Mouse (Mus musculus) layer of hippocampus, adult 18-20 months (tissue): ENCODE measurements around the gene Sdc4. TPM values are rescaled to one million over a fixed set of nuclear protein-coding genes. Genes with fewer than 3 reads are reported as not detected.

ENCODE experiments used
- DNase-seq, 2 experiments: peaks; one replicate each; pipeline ENCODE4 v3.0.0; 2022; ENCODE audit warnings: low spot score in 2 of 2
- total RNA-seq, 2 experiments: library from RNA; stranded (reverse); gene quantifications; 2 replicates each; pipeline ENCODE4 v1.2.3; 2021

Sdc4 gene
- total RNA-seq, 2 experiments from 2014 or later: 122 to 140 TPM

GRCm38 (mm10) chr2:164432541-164433191, 11.0 kb downstream of the Sdc4 start:
- no peak for DNase-seq

GRCm38 (mm10) chr2:164431676-164432465, 11.8 kb downstream of the Sdc4 start:
- no peak for DNase-seq

- no peak for DNase-seq
Measured at GRCm38 (mm10) chr2:164430697-164431096, 13.0 kb downstream of the Sdc4 start.

GRCm38 (mm10) chr2:164429881-164430615, 13.6 kb downstream of the Sdc4 start:
- no peak for DNase-seq

GRCm38 (mm10) chr2:164428451-164428850, 15.2 kb downstream of the Sdc4 start:
- DNase-seq: no peak

GRCm38 (mm10) chr2:164426952-164427351, 16.7 kb downstream of the Sdc4 start:
- DNase-seq: no peak

- no peak for DNase-seq
Measured at GRCm38 (mm10) chr2:164426121-164426520, 17.6 kb downstream of the Sdc4 start.

- peak in 1 of 2 experiments; percentile 64 for DNase-seq
Measured at GRCm38 (mm10) chr2:164425401-164425800, 18.3 kb downstream of the Sdc4 start.

- no peak for DNase-seq
Measured at GRCm38 (mm10) chr2:164424406-164424805, 19.3 kb downstream of the Sdc4 start.

- DNase-seq: peak in 1 of 2 experiments; percentile 53
Measured at GRCm38 (mm10) chr2:164423464-164423863, 20.2 kb downstream of the Sdc4 start.

GRCm38 (mm10) chr2:164422675-164423393, 20.9 kb downstream of the Sdc4 start:
- DNase-seq: no peak

GRCm38 (mm10) chr2:164421979-164422378, 21.7 kb downstream of the Sdc4 start:
- DNase-seq: no peak

GRCm38 (mm10) chr2:164421306-164421705, 22.4 kb downstream of the Sdc4 start:
- no peak for DNase-seq

- DNase-seq: no peak
Measured at GRCm38 (mm10) chr2:164419489-164419888, 24.2 kb downstream of the Sdc4 start.

- DNase-seq: no peak
Measured at GRCm38 (mm10) chr2:164418308-164418875, 25.3 kb downstream of the Sdc4 start.

GRCm38 (mm10) chr2:164417198-164417597, 26.5 kb downstream of the Sdc4 start:
- peak in 1 of 2 experiments; percentile 43 for DNase-seq

GRCm38 (mm10) chr2:164414581-164414980, 29.1 kb downstream of the Sdc4 start:
- DNase-seq: no peak

- DNase-seq: no peak
Measured at GRCm38 (mm10) chr2:164414167-164414566, 29.5 kb downstream of the Sdc4 start.

- DNase-seq: peak; percentile 57 to 76
Measured at GRCm38 (mm10) chr2:164407708-164408107, 36.0 kb downstream of the Sdc4 start.

- no peak for DNase-seq
Measured at GRCm38 (mm10) chr2:164405519-164405918, 38.2 kb downstream of the Sdc4 start.

- DNase-seq: no peak
Measured at GRCm38 (mm10) chr2:164405060-164405459, 38.6 kb downstream of the Sdc4 start, which contains the start of gene Matn4. Gene Matn4 (minus strand): TSS chr2:164405160.
